Mouse (Mus musculus) lung, postnatal 0 days (tissue): Measurements from ENCODE around the gene Crabp2. TPM values are rescaled to one million over a fixed set of nuclear protein-coding genes. Genes with fewer than 3 reads are reported as not detected.

ENCODE experiments used
- ATAC-seq: fragments of 200-750 bp; cut with Nextera tagmentation; 2 replicates; pipeline ENCODE4 v1.8.0; 2017; ENCODE audit warnings: moderate library complexity
- DNase-seq: peaks from one replicate; pipeline ENCODE4 v3.0.0-alpha.2; 2016; ENCODE audit warnings: low spot score
- H3K27ac ChIP-seq: fragments of 300-500 bp; sonication (generic); 2 replicates; pipeline ENCODE4 v1.5.1; 2014; ENCODE audit warnings: antibody characterized with exemption, mild to moderate bottlenecking, low read length, mixed read lengths
- H3K27me3 ChIP-seq: fragments of 300-500 bp; sonication (generic); replicated peaks from 2 replicates; pipeline ENCODE4 v1.6.1; 2014; ENCODE audit warnings: low read length, mixed read lengths; ENCODE audit not compliant: insufficient read depth
- H3K36me3 ChIP-seq: fragments of 300-500 bp; sonication (generic); 2 replicates; pipeline ENCODE4 v1.6.1; 2014; ENCODE audit warnings: low read length, mixed read lengths; ENCODE audit not compliant: insufficient read depth
- H3K4me1 ChIP-seq: fragments of 300-500 bp; sonication (generic); 2 replicates; pipeline ENCODE4 v1.6.1; 2014; ENCODE audit warnings: antibody characterized with exemption, low read depth, low read length, mixed read lengths; ENCODE audit not compliant: insufficient read depth
- H3K4me2 ChIP-seq: fragments of 300-500 bp; sonication (generic); replicated peaks from 2 replicates; pipeline ENCODE4 v1.6.1; 2014; ENCODE audit warnings: low read depth, mild to moderate bottlenecking, low read length, moderate library complexity, mixed read lengths
- H3K4me3 ChIP-seq: fragments of 300-500 bp; sonication (generic); 2 replicates; pipeline ENCODE4 v1.5.1; 2014; ENCODE audit warnings: low read depth, low read length
- H3K9ac ChIP-seq: fragments of 300-500 bp; sonication (generic); replicated peaks from 2 replicates; pipeline ENCODE4 v1.6.1; 2014; ENCODE audit warnings: low read depth, mild to moderate bottlenecking
- H3K9me3 ChIP-seq: fragments of 300-500 bp; sonication (generic); 2 replicates; pipeline ENCODE4 v1.6.1; 2016; ENCODE audit warnings: low read length, mixed read lengths
- CTCF ChIP-seq: IDR thresholded peaks from 2 replicates; pipeline ENCODE4 v1.5.1; 2016; ENCODE audit warnings: antibody characterized with exemption, mild to moderate bottlenecking
- EP300 ChIP-seq: IDR thresholded peaks from 2 replicates; pipeline ENCODE4 v1.6.1; 2016; ENCODE audit warnings: antibody characterized with exemption, mild to moderate bottlenecking, control low read depth
- WGBS: fragments of 180-500 bp; shearing (Covaris S2); extraction: QIAGEN DNeasy Blood & Tissue Kit; methylation state at CpG from one replicate; pipeline ENCODE4 v1.1.7; 2014; 5-methylcytosine and 5-hydroxymethylcytosine counted together
- polyA plus RNA-seq: library from polyadenylated mRNA; unstranded; fragments of >200 nt; fragmentation: Nextera tagmentation; extraction: Ambion mirVana; gene quantifications from 2 replicates; pipeline ENCODE4 v1.2.1, GENCODE M21; 2015

Gene Crabp2
- polyA plus RNA-seq, 1 experiment from 2014 or later: 0.21 TPM

DNA sequence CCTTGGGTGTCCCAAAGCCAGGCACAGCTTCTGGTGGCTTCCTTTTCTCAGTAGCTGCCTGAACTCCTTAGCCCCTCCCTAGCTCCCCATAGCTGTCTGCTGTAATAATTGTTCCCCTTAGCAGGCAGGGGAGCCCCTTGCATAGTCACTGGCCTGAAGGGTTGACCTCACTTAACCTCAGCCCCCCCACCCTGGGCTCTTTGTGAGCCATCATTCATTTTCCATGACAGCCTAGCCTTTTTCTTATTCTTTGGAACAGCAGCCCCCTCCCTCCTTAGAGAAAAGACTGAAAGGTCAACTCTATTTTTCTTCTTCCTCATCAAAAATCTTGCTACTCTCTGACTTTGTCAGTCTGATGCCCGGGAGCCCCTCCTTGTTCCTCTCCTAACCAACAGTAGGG lies 10.5 kb downstream of the Crabp2 start:
- WGBS: 28% methylated on average over 1 of the region's 1 CpGs
- DNase-seq: no peak
- no peak for ATAC-seq
- TF ChIP-seq EP300: no peak
- no peak for TF ChIP-seq CTCF
- Histone ChIP-seq H3K27me3 (no peaks in the 10 kb centered on the region), H3K27ac (no peak overlapping the region), H3K4me3 (no peak overlapping the region), H3K9me3 (no peaks in the 10 kb centered on the region), H3K36me3 (no peaks in the 10 kb centered on the region), H3K4me1 (no peaks in the 10 kb centered on the region; the same call in 1 of the 2 replicates), H3K9ac (no peak overlapping the region), H3K4me2 (no peak overlapping the region)

DNA sequence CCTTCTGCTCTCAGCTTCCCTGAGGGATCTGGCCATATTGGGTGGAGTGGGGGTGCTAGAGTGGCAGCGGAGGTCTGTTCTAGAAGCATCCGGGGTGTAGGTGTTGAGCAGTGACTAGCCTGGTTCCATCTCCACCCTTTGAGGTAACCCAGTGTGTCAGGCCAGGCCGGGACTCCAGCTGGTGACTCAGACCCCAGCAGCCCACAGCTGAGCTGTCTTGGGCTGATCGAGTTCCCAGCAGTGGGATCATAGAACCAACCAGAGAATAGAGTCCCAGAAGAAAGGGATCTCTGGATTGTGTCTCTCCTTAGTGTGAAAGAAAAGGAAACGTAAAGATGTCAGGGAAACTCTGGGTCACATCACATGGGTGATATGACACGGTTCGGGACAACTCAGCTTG lies 10.9 kb downstream of the Crabp2 start:
- whole genome bisulfite sequencing: 73% methylated on average over 7 of the region's 7 CpGs
- H3K36me3 ChIP-seq: no peaks in the 10 kb centered on the region
- no peaks in the 10 kb centered on the region; the same call in 1 of the 2 replicates for H3K4me1 ChIP-seq
- ATAC-seq: no peak
- H3K27me3 ChIP-seq: no peaks in the 10 kb centered on the region
- H3K9me3 ChIP-seq: no peaks in the 10 kb centered on the region
- no peak overlapping the region for H3K4me2 ChIP-seq
- H3K4me3 ChIP-seq: no peak overlapping the region
- DNase-seq: no peak
- TF ChIP-seq EP300 (no peak), CTCF (no peak)
- no peak overlapping the region for H3K9ac ChIP-seq
- no peak overlapping the region for H3K27ac ChIP-seq

- no peak for ATAC-seq
- WGBS: 6% methylated on average over 10 of the region's 10 CpGs
- H3K4me3 ChIP-seq: peak overlapping the region; percentile 49
Measured at GRCm38 (mm10) chr3:87960191-87960585, 11.7 kb downstream of the Crabp2 start.

DNA sequence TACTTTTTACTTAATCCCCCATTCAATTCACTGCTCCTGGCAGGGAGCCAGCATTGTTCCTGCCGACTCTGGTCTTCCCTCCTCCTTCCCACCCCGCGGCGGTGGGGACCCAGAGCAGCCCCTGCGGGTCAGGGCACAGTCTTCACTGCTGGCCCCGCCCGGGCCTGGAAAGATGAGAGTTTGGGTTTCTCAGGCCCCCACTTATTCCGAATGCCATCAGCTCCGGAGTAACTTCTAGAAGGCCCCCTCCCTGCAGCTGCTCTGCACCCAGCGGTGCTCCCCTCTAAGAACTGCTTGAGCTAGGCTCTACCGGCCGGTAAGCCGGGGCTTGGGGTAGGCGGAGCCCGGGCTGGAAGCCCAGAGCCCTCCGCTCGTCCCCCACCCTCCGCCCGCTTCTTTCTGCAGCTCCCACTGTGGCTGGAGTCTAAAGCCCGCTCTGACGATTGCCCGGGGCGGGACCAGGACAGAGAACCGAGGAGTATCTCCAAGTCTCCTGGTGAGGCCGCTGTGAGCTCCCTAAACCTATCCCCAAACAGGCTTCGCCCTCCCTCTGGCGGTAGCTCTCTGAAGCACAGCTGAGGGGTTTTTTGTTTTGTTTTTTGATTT lies 12.2 kb downstream of the Crabp2 start:
- Histone ChIP-seq H3K36me3 (no peaks in the 10 kb centered on the region), H3K4me3 (peak overlapping the region; percentile 49), H3K4me2 (peak overlapping the region; percentile 92), H3K4me1 (no peaks in the 10 kb centered on the region; the same call in 1 of the 2 replicates), H3K27ac (peak overlapping the region; percentile 51; the same call in 1 of the 2 replicates), H3K27me3 (no peaks in the 10 kb centered on the region), H3K9ac (peak overlapping the region; percentile 32; the same call in 1 of the 2 replicates), H3K9me3 (no peaks in the 10 kb centered on the region)
- ATAC-seq (peak; percentile 98), DNase-seq (peak; percentile 98)
- WGBS: 2% methylated on average over 27 of the region's 27 CpGs
- no peak for TF ChIP-seq EP300
- peak; percentile 98 for TF ChIP-seq CTCF

More at GRCm38 (mm10) chr3:87960191-87960585, 11.7 kb downstream of the Crabp2 start:
- peak overlapping the region; percentile 92 for H3K4me2 ChIP-seq
- peak overlapping the region; percentile 32; the same call in 1 of the 2 replicates for H3K9ac ChIP-seq
- H3K36me3 ChIP-seq: no peaks in the 10 kb centered on the region
- H3K27ac ChIP-seq: peak overlapping the region; percentile 51; the same call in 1 of the 2 replicates
- no peaks in the 10 kb centered on the region; the same call in 1 of the 2 replicates for H3K4me1 ChIP-seq
- TF ChIP-seq CTCF (no peak), EP300 (no peak)
- DNase-seq: no peak
- no peaks in the 10 kb centered on the region for H3K9me3 ChIP-seq
- no peaks in the 10 kb centered on the region for H3K27me3 ChIP-seq

- Histone ChIP-seq H3K9ac (peak overlapping the region; percentile 48; the same call in 1 of the 2 replicates), H3K27ac (peak overlapping the region; percentile 66; the same call in 1 of the 2 replicates), H3K4me1 (peaks cover 15% of the 10 kb centered on the region; the same call in 1 of the 2 replicates), H3K36me3 (no peaks in the 10 kb centered on the region), H3K9me3 (no peaks in the 10 kb centered on the region), H3K4me3 (peak overlapping the region; percentile 49), H3K27me3 (0 out of 2 replicates have a peak, but pooled peaks cover 4% of the 10 kb centered on the region), H3K4me2 (peak overlapping the region; percentile 50)
- DNase-seq (peak; percentile 82), ATAC-seq (peak; percentile 37)
- whole genome bisulfite sequencing: under 1% methylated on average over 21 of the region's 21 CpGs
- TF ChIP-seq CTCF: peak; percentile 80
- peak; percentile 18; the same call in 1 of the 2 replicates for TF ChIP-seq EP300
Measured at GRCm38 (mm10) chr3:87970184-87970938, 21.9 kb downstream of the Crabp2 start.

DNA sequence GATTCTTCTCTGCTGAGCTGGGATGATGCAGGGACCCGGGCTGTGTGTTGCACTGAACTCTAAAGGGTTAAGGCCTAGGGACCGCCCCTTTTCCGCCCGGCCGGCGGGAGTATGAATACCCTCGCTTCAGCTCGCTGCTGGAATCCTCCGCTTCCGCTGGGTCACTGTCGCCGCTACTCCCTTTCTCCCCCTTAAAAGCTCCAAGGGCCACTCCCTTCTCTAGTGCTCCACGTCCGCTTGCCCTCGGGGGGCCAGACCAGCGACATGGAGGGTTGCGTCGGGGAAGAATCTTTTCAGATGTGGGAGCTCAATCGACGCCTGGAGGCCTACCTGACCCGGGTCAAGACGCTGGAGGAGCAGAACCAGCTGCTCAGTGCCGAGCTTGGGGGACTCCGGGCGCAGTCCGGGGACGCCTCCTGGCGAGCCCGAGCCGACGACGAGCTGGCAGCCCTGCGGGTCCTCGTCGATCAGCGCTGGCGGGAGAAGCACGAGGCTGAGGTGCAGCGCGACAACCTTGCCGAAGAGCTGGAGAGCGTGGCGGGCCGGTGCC lies 22.5 kb downstream of the Crabp2 start, which contains the start of gene Nes:
Gene Nes (plus strand): TSS at position 140 of the 550 bp plus-strand sequence.
- WGBS: under 1% methylated on average over 44 of the region's 44 CpGs

More for the DNA sequence above, 22.5 kb downstream of the Crabp2 start, which contains the start of gene Nes:
- Histone ChIP-seq H3K4me3 (peak within 1 kb of the TSS; percentile 49), H3K9me3 (no peaks in the 10 kb centered on the region), H3K36me3 (no peaks in the 10 kb centered on the region), H3K9ac (peak within 1 kb of the TSS; percentile 48), H3K4me1 (peaks cover 15% of the 10 kb centered on the region; the same call in 1 of the 2 replicates), H3K4me2 (peak within 1 kb of the TSS; percentile 50), H3K27ac (peak within 1 kb of the TSS; percentile 66; the same call in 1 of the 2 replicates), H3K27me3 (0 out of 2 replicates have a peak, but pooled peaks cover 4% of the 10 kb centered on the region)
- DNase-seq (peak; percentile 87), ATAC-seq (peak; percentile 78)
- TF ChIP-seq CTCF (0 out of 2 replicates have a peak, but pooled peaks have one; percentile 3), EP300 (0 out of 2 replicates have a peak, but pooled peaks have one; percentile 2)
